Mouse (Mus musculus): ENCODE results near the gene Scnn1a.

DNA sequence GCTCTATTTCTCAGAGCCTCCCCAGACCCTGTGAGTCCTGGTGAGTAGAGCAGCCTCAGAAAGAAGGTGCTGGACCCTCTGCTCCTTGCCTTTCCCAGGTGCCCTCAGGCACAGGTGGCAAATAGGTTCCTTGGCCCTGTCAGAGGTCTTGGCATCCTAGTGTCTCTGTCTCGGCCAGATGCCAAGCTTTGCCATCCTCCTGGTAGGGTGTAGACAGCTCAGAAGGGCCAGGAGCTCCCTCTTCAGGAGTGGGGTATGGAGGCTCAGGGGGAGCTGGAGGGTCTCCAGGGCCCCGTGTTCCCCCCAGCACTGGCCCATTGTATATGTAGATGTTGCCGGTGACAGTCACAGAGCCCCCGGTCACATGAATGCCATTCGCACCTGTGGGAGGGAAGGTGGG, 13.4 kb upstream of the Scnn1a start:
- no peak for TF ChIP-seq CTCF (IDR thresholded peaks at IDR 0.05; ENCODE audit: control insufficient read depth, insufficient read depth, insufficient read length)
- no peak for TF ChIP-seq USF1 (IDR thresholded peaks at IDR 0.05; ENCODE audit: low read depth)

Measured in C2C12 (cell line).